Mouse (Mus musculus) gastrocnemius, postnatal 4 days (tissue): Measurements from ENCODE around the gene Slc38a4. TPM values are rescaled to one million over a fixed set of nuclear protein-coding genes. Genes with fewer than 3 reads are reported as not detected.

Source experiments
- DNase-seq, 2 experiments: peaks; one replicate each; pipeline ENCODE4 v3.0.0; 2021 to 2022; ENCODE audit warnings: low spot score in 2 of 2, mixed read lengths in 2 of 2
- total RNA-seq, 2 experiments: library from RNA; stranded (reverse); gene quantifications; 2 replicates each; pipeline ENCODE4 v1.2.3; 2021

Gene Slc38a4
- total RNA-seq, 2 experiments from 2014 or later: 153 to 185 TPM

GRCm38 (mm10) chr15:97019323-97019722 is 36.4 kb downstream of the Slc38a4 start:
- no peak for DNase-seq

- DNase-seq: no peak
These were observed 38.6 kb downstream of the Slc38a4 start for GRCm38 (mm10) chr15:97017195-97017594.

GRCm38 (mm10) chr15:97015036-97015596 is 40.6 kb downstream of the Slc38a4 start:
- no peak for DNase-seq

GRCm38 (mm10) chr15:97011599-97012372 is 44.0 kb downstream of the Slc38a4 start:
- DNase-seq: no peak

GRCm38 (mm10) chr15:97009271-97009670 is 46.5 kb downstream of the Slc38a4 start:
- DNase-seq: no peak

- no peak for DNase-seq
These were observed 50.0 kb downstream of the Slc38a4 start for GRCm38 (mm10) chr15:97005631-97006234.

- no peak for DNase-seq
These were observed 51.3 kb downstream of the Slc38a4 start for GRCm38 (mm10) chr15:97004525-97004867.

GRCm38 (mm10) chr15:97003851-97004524 is 51.8 kb downstream of the Slc38a4 start:
- peak in 1 of 2 experiments; percentile 56 for DNase-seq

- no peak for DNase-seq
These were observed 52.6 kb downstream of the Slc38a4 start for GRCm38 (mm10) chr15:97003186-97003585.

- DNase-seq: no peak
These were observed 53.0 kb downstream of the Slc38a4 start for GRCm38 (mm10) chr15:97002752-97003151.

- DNase-seq: no peak
These were observed 53.9 kb downstream of the Slc38a4 start for GRCm38 (mm10) chr15:97001886-97002285.

GRCm38 (mm10) chr15:97001416-97001815 is 54.3 kb downstream of the Slc38a4 start:
- no peak for DNase-seq

- peak in 1 of 2 experiments; percentile 28 for DNase-seq
These were observed 55.2 kb downstream of the Slc38a4 start for GRCm38 (mm10) chr15:97000319-97001251.

GRCm38 (mm10) chr15:96999401-96999800 is 56.4 kb downstream of the Slc38a4 start:
- no peak for DNase-seq

GRCm38 (mm10) chr15:96985618-96986017 is 70.1 kb downstream of the Slc38a4 start:
- DNase-seq: no peak

GRCm38 (mm10) chr15:96983581-96984330 is 72.0 kb downstream of the Slc38a4 start:
- no peak for DNase-seq

GRCm38 (mm10) chr15:96975125-96975524 is 80.6 kb downstream of the Slc38a4 start:
- no peak for DNase-seq

GRCm38 (mm10) chr15:96974131-96974530 is 81.6 kb downstream of the Slc38a4 start:
- no peak for DNase-seq

GRCm38 (mm10) chr15:96973370-96973769 is 82.4 kb downstream of the Slc38a4 start:
- no peak for DNase-seq

GRCm38 (mm10) chr15:96972706-96973274 is 83.0 kb downstream of the Slc38a4 start:
- DNase-seq: no peak
